ENCODE assay signal across 13 mouse cellular contexts in the genomic region with DNA sequence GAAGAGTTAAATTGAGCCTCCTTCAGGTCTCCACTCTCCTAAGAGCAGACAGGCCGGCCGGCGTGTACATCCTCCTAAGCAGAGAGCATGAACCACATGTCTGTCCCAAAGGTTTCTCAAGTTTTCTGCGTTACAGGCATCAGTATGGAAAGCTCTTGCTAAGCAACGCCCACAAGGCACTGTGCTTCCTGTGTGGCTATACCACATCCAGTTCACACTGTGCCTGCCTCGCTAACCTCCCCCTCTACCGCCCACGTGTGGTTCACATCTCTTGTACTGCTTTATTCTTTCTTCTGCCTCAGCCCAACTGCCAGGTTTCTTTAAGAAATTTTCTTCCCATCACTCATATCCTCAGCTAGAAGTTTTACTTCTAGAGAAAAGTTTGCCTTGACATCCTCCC.
A peak's percentile ranks its signal among the peaks of the same experiment; 100 is the strongest.
DNase-seq lines count a peak whose midpoint lies in the region; ATAC-seq and TF ChIP-seq lines count a peak whose summit lies in the region.
"Had no signal": no experiment of that assay in that cellular context is flagged by ENCODE, and none has a peak within 500 bp of the region (broad histone marks: within the 10 kb centered on the region; RNA-seq: fewer than 3 reads in every experiment).

No protein-coding gene starts in this region.

- DNase-seq in heart, adult 11 months = peak; percentile 79
- no peak for DNase-seq in heart, adult 2 months
- peak; percentile 37 for DNase-seq in CH12.LX (ENCODE audit: extremely low read depth)
- DNase-seq in left cerebral cortex, adult 2 months (ENCODE audit: extremely low spot score in 1 of 2, low spot score in 2 of 2) = peak; percentile 13 to 40
- peak; percentile 33 for DNase-seq in spleen, postnatal 36 days (ENCODE audit: low spot score in 2 of 2)
- DNase-seq in gastrocnemius, adult 18-20 months (ENCODE audit: low spot score) = no peak
- no peak for DNase-seq in c-Kit-positive CD71-positive TER-119-positive erythroid progenitor cells, embryonic 14.5 days (ENCODE audit: low spot score)
- DNase-seq in lung, postnatal 0 days (ENCODE audit: low spot score) = no peak
- DNase-seq: B cell, adult 2 months; kidney, postnatal 10 days; lung, postnatal 4 days had no signal

- no peak for ATAC-seq in lung, postnatal 0 days
- ATAC-seq: forebrain, embryonic 15.5 days had no signal

- WGBS in heart, adult 2 months = 64% methylated on average over 8 of the region's 8 CpGs
- whole genome bisulfite sequencing in lung, postnatal 0 days = 63% methylated on average over 8 of the region's 8 CpGs

- no peak; the same call in none of the 2 replicates for TF ChIP-seq RAD21 in CH12.LX (IDR thresholded peaks at IDR 0.05; ENCODE audit: low read depth, low read length)

- TF ChIP-seq EP300 in heart, adult 2 months (IDR thresholded peaks at IDR 0.05; ENCODE audit: insufficient read depth, low read depth, low read length) = no peak
- no peak for TF ChIP-seq EP300 in CH12.LX (IDR thresholded peaks at IDR 0.05; ENCODE audit: low read length)
- no peak for TF ChIP-seq EP300 in lung, postnatal 0 days (IDR thresholded peaks at IDR 0.05)

- no peaks in the 10 kb centered on the region for H3K9me3 ChIP-seq in CH12.LX (replicated peaks; ENCODE audit: low read length)
- H3K9me3 ChIP-seq in lung, postnatal 0 days (ENCODE audit: low read length) = no peaks in the 10 kb centered on the region
- H3K9me3 ChIP-seq: forebrain, embryonic 15.5 days had no signal

- intact Hi-C loops in heart, adult 2 months (cut with DNase I) = no loop called here
- intact Hi-C loops in left cerebral cortex, adult 2 months (cut with DNase I) = loop anchor here (10.0 kb wide), 1 partner anchor 302 kb away; no protein-coding TSS in a partner anchor

- no peaks in the 10 kb centered on the region for H3K27me3 ChIP-seq in heart, adult 2 months (ENCODE audit: control insufficient read depth, insufficient read depth, low read length)
- H3K27me3 ChIP-seq in CH12.LX (replicated peaks) = peaks cover 80% of the 10 kb centered on the region
- no peaks in the 10 kb centered on the region for H3K27me3 ChIP-seq in lung, postnatal 0 days (replicated peaks; ENCODE audit: insufficient read depth, low read length)
- H3K27me3 ChIP-seq: forebrain, embryonic 15.5 days had no signal

- H3K4me2 ChIP-seq in CH12.LX (ENCODE audit: insufficient read depth, low read depth, poor library complexity, severe bottlenecking) = no peak overlapping the region
- no peak overlapping the region for H3K4me2 ChIP-seq in lung, postnatal 0 days (replicated peaks; ENCODE audit: low read depth, low read length)
- H3K4me2 ChIP-seq: forebrain, embryonic 15.5 days had no signal

- no peaks in the 10 kb centered on the region for H3K4me1 ChIP-seq in heart, adult 2 months (ENCODE audit: control insufficient read depth, insufficient read depth, low read length)
- H3K4me1 ChIP-seq in CH12.LX (ENCODE audit: control insufficient read depth in 1 of 2, insufficient read depth in 2 of 2) = no peaks in the 10 kb centered on the region
- no peaks in the 10 kb centered on the region for H3K4me1 ChIP-seq in lung, postnatal 0 days (ENCODE audit: insufficient read depth, low read depth, low read length)
- H3K4me1 ChIP-seq: forebrain, embryonic 15.5 days had no signal

- in situ Hi-C loops in CH12.LX (cut with MboI; ENCODE audit: low pct_ligation_motif_present, low pct_unique_long_range_greater_than_20kb, low sequenced_read_pairs) = no loop called here

- no peak for TF ChIP-seq POLR2A in heart, adult 2 months (IDR thresholded peaks at IDR 0.05; ENCODE audit: insufficient read depth, low read depth, low read length)
- no peak for TF ChIP-seq POLR2A in CH12.LX (IDR thresholded peaks at IDR 0.05; ENCODE audit: low read depth, low read length)

- H3K79me2 ChIP-seq in heart, adult 2 months (replicated peaks; ENCODE audit: control insufficient read depth, insufficient read depth, low read length) = no peaks in the 10 kb centered on the region
- no peaks in the 10 kb centered on the region for H3K79me2 ChIP-seq in CH12.LX (replicated peaks; ENCODE audit: control insufficient read depth, extremely low read depth, insufficient read depth, poor library complexity, severe bottlenecking)

- dilution Hi-C loops in CH12.LX (cut with MboI; ENCODE audit: extremely low pct_ligation_motif_present, extremely low pct_unique_long_range_greater_than_20kb, low sequenced_read_pairs) = no loop called here

- no peak overlapping the region for H3K4me3 ChIP-seq in heart, adult 2 months
- H3K4me3 ChIP-seq in CH12.LX (replicated peaks in 1 of 3; ENCODE audit: low read depth in 2 of 3, low read length in 2 of 3, poor library complexity in 1 of 3) = no peak overlapping the region
- no peak overlapping the region for H3K4me3 ChIP-seq in left cerebral cortex, adult 2 months
- H3K4me3 ChIP-seq in lung, postnatal 0 days (ENCODE audit: low read depth, low read length) = no peak overlapping the region
- H3K4me3 ChIP-seq: forebrain, embryonic 15.5 days; myocyte had no signal

- H3K36me3 ChIP-seq in heart, adult 2 months (ENCODE audit: control insufficient read depth, insufficient read depth, low read length) = no peaks in the 10 kb centered on the region
- H3K36me3 ChIP-seq in CH12.LX (replicated peaks in 1 of 2; ENCODE audit: control insufficient read depth in 1 of 2, insufficient read depth in 1 of 2, low read length in 1 of 2) = no peaks in the 10 kb centered on the region
- H3K36me3 ChIP-seq in lung, postnatal 0 days (ENCODE audit: insufficient read depth, low read length) = no peaks in the 10 kb centered on the region
- H3K36me3 ChIP-seq: forebrain, embryonic 15.5 days had no signal

- no peak overlapping the region for H3K27ac ChIP-seq in heart, adult 2 months
- no peak overlapping the region for H3K27ac ChIP-seq in CH12.LX (ENCODE audit: insufficient read depth, low read depth)
- H3K27ac ChIP-seq in left cerebral cortex, adult 2 months = no peak overlapping the region
- H3K27ac ChIP-seq in lung, postnatal 0 days (ENCODE audit: low read length) = no peak overlapping the region
- H3K27ac ChIP-seq: forebrain, embryonic 15.5 days had no signal

- no peak for TF ChIP-seq CTCF in heart, adult 2 months (IDR thresholded peaks at IDR 0.05)
- no peak for TF ChIP-seq CTCF in CH12.LX (conservative IDR thresholded peaks at IDR 0.05 in 1 of 2, IDR thresholded peaks at IDR 0.05 in 1 of 2; ENCODE audit: low read depth in 2 of 2, low read length in 2 of 2)
- no peak for TF ChIP-seq CTCF in left cerebral cortex, adult 2 months (IDR thresholded peaks at IDR 0.05)
- no peak for TF ChIP-seq CTCF in lung, postnatal 0 days (IDR thresholded peaks at IDR 0.05)

- no peak overlapping the region for H3K9ac ChIP-seq in heart, adult 2 months (ENCODE audit: low read depth, low read length)
- H3K9ac ChIP-seq in CH12.LX (ENCODE audit: insufficient read depth, low read depth) = no peak overlapping the region
- H3K9ac ChIP-seq in lung, postnatal 0 days (replicated peaks; ENCODE audit: low read depth) = no peak overlapping the region
- H3K9ac ChIP-seq: forebrain, embryonic 15.5 days had no signal

TF ChIP-seq in CH12.LX, 34 proteins besides CTCF, POLR2A, EP300 and RAD21:
- TF ChIP-seq JUN (IDR thresholded peaks at IDR 0.05; ENCODE audit: insufficient read depth, low read depth, low read length) = no peak
- no peak for TF ChIP-seq NRF1 (IDR thresholded peaks at IDR 0.05; ENCODE audit: low read depth, low read length)
- TF ChIP-seq CHD1 (IDR thresholded peaks at IDR 0.05; ENCODE audit: low read depth, low read length) = no peak
- TF ChIP-seq CHD2 (IDR thresholded peaks at IDR 0.05; ENCODE audit: low read length) = no peak
- no peak for TF ChIP-seq JUND (conservative IDR thresholded peaks at IDR 0.05; ENCODE audit: low read depth, low read length)
- TF ChIP-seq NELFE (IDR thresholded peaks at IDR 0.05; ENCODE audit: low read depth, low read length) = no peak
- no peak for TF ChIP-seq KAT2A (IDR thresholded peaks at IDR 0.05; ENCODE audit: insufficient replicate concordance, low read length)
- no peak for TF ChIP-seq RCOR1 (conservative IDR thresholded peaks at IDR 0.05; ENCODE audit: low read depth, low read length)
- TF ChIP-seq USF2 (conservative IDR thresholded peaks at IDR 0.05; ENCODE audit: low read depth, low read length) = no peak
- TF ChIP-seq UBTF (IDR thresholded peaks at IDR 0.05; ENCODE audit: low read depth, low read length) = no peak
- TF ChIP-seq HCFC1 (IDR thresholded peaks at IDR 0.05; ENCODE audit: low read depth, low read length) = no peak
- TF ChIP-seq MEF2A (IDR thresholded peaks at IDR 0.05; ENCODE audit: borderline replicate concordance, low read depth, low read length) = no peak
- no peak for TF ChIP-seq SMC3 (IDR thresholded peaks at IDR 0.05; ENCODE audit: low read depth, low read length)
- no peak for TF ChIP-seq ZNF384 (IDR thresholded peaks at IDR 0.05; ENCODE audit: low read depth, low read length)
- TF ChIP-seq E2F4 (IDR thresholded peaks at IDR 0.05; ENCODE audit: insufficient replicate concordance, low read depth, low read length) = no peak
- no peak for TF ChIP-seq BHLHE40 (IDR thresholded peaks at IDR 0.05; ENCODE audit: low read depth, low read length)

Comparison
In these comparisons a context has a peak if more than half of its experiments do, and no peak if none do; other contexts are left out.
1. DNase-seq: peak in heart, adult 11 months (single experiment), CH12.LX (single experiment), left cerebral cortex, adult 2 months (2 of 2) and spleen, postnatal 36 days (2 of 2); none in heart, adult 2 months (0 of 2), gastrocnemius, adult 18-20 months (single experiment), c-Kit-positive CD71-positive TER-119-positive erythroid progenitor cells, embryonic 14.5 days (single experiment) and lung, postnatal 0 days (single experiment).